Mouse (Mus musculus) forebrain, embryonic 10.5 days (tissue): ENCODE measurements around the gene Eaf1. TPM values are rescaled to one million over a fixed set of nuclear protein-coding genes. Genes with fewer than 3 reads are reported as not detected.
A peak's percentile ranks its signal among the peaks of the same experiment; 100 is the strongest.

ENCODE experiments used
- DNase-seq: peaks from one replicate; pipeline ENCODE4 v3.0.0-alpha.2; 2017; ENCODE audit warnings: low spot score; ENCODE audit errors: extremely low spot score
- H3K27ac ChIP-seq: fragments of 300-500 bp; sonication (generic); 2 replicates; pipeline ENCODE4 v1.5.1; 2016; ENCODE audit warnings: mild to moderate bottlenecking
- H3K27me3 ChIP-seq: fragments of 300-500 bp; sonication (generic); 2 replicates; pipeline ENCODE4 v1.6.1; 2016; ENCODE audit warnings: mild to moderate bottlenecking; ENCODE audit not compliant: poor library complexity, severe bottlenecking
- H3K36me3 ChIP-seq: fragments of 300-500 bp; sonication (generic); replicated peaks from 2 replicates; pipeline ENCODE4 v1.6.1; 2016; ENCODE audit warnings: mild to moderate bottlenecking, moderate library complexity
- H3K4me1 ChIP-seq: fragments of 300-500 bp; sonication (generic); 2 replicates; pipeline ENCODE4 v1.6.1; 2016
- H3K4me3 ChIP-seq: fragments of 300-500 bp; sonication (generic); 2 replicates; pipeline ENCODE4 v1.5.1; 2016; ENCODE audit warnings: mild to moderate bottlenecking, moderate library complexity
- H3K9me3 ChIP-seq: fragments of 300-500 bp; sonication (generic); 2 replicates; pipeline ENCODE4 v1.6.1; 2016; ENCODE audit warnings: mild to moderate bottlenecking, moderate library complexity
- WGBS: fragments of 180-500 bp; shearing (Covaris S2); methylation state at CpG from one replicate; pipeline ENCODE4 v1.1.7; 2016; 5-methylcytosine and 5-hydroxymethylcytosine counted together
- polyA plus RNA-seq: library from polyadenylated mRNA; unstranded; fragments of >200 nt; fragmentation: Nextera tagmentation; extraction: Ambion mirVana; gene quantifications from 2 replicates; pipeline ENCODE4 v1.2.1, GENCODE M21; 2016

Eaf1 gene
- polyA plus RNA-seq, 1 experiment from 2014 or later, result 28.4 TPM

DNA sequence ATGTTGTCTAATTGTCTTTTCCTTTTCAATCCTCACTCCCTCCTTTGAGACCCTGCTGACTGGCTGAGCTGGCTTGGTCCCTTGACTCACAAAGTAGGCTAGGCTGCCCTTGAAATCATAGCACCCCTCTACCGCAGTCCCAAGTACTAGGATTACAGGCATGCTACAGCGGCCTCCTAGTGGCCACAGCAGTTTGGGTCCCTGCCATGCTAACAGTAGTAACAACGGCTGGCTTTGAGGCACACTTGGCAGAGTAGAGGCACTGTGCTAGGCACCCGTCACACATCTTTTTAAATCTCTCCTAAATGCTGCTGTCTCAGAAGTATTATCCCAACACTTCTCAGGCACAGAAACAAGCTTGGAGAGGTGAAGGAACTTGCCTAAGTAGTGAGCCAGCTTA is 7.7 kb upstream of the Eaf1 start:
- H3K27ac ChIP-seq, result no peak overlapping the region
- no peaks in the 10 kb centered on the region for H3K4me1 ChIP-seq
- DNase-seq, result no peak
- no peaks in the 10 kb centered on the region for H3K9me3 ChIP-seq
- H3K4me3 ChIP-seq, result no peak overlapping the region
- no peaks in the 10 kb centered on the region for H3K27me3 ChIP-seq
- H3K36me3 ChIP-seq, result peaks cover 97% of the 10 kb centered on the region
- WGBS, result 86% methylated on average over 4 of the region's 4 CpGs

DNA sequence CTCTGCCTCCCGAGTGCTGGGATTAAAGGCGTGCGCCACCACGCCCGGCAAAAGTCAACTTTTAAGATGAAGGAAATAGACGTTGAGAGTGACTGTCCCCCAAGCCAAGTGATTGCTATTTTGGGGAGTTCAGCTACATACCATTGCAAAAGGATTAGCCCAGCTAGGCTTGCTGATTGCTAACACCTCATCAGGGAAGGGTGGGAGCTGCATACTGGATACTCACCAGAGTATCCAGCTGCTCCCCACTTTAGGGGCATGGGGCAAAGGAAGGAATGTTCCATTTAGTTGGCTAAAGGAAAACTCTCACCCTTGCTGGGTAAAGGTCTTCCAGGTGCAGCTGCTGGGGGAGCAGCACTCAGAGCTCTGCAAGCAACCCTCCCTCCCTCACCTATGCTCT is 6.1 kb upstream of the Eaf1 start:
- DNase-seq, result no peak
- 95% methylated on average over 6 of the region's 6 CpGs for WGBS
- peaks cover 96% of the 10 kb centered on the region for H3K36me3 ChIP-seq
- H3K4me1 ChIP-seq, result peaks cover under 1% of the 10 kb centered on the region
- no peak overlapping the region for H3K4me3 ChIP-seq
- H3K27me3 ChIP-seq, result no peaks in the 10 kb centered on the region
- H3K27ac ChIP-seq, result no peak overlapping the region
- H3K9me3 ChIP-seq, result no peaks in the 10 kb centered on the region

DNA sequence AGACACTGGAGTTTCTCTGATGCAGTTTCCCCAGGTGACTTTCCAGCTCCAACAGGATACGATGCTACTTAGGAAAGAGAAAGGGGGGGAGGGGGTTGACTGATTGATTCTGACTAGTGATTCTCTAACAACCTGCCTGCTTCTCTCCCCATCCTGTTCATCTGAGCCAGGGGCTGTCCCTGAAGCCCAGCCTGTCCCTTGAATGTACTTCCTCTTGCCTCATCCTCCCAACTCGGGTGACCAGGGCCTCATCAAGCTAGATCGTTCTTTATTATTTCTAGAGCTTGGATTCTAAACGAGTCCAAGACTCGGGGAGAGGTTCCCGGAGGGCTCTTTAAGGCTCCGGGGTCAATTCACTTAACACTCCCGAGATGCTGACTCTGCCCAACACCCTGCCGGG is 298 bp upstream of the Eaf1 start:
- WGBS, result 52% methylated on average over 9 of the region's 9 CpGs
- H3K4me1 ChIP-seq, result peaks cover 33% of the 10 kb centered on the region
- peak overlapping the region; percentile 94 for H3K4me3 ChIP-seq
- peak overlapping the region; percentile 95 for H3K27ac ChIP-seq
- DNase-seq, result no peak
- no peaks in the 10 kb centered on the region for H3K9me3 ChIP-seq
- peaks cover 56% of the 10 kb centered on the region for H3K36me3 ChIP-seq
- H3K27me3 ChIP-seq, result no peaks in the 10 kb centered on the region

DNA sequence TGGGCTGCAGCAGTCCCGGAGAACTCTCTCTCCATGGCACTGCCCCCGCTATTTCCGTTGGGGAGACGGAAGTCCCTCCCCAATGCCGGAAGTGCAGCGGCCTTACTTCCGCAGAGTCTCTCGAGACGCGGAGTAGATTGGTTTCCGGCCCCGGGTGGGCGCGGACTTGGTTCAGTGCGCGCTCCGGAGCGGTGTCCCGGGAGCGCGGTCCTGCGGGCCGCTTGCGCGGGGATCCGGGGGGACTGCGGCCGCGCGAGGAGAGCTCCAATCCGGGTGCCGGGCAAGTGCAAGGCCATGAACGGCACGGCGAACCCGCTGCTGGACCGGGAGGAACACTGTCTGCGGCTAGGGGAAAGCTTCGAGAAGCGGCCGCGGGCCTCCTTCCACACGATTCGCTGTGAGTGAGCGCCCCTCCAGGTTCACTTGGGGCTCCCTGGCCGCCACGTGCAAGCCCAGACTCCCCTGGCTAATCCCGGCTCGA is 816 bp downstream of the Eaf1 start, which contains the start of gene Mettl6:
Mettl6 (minus strand) TSS at position 66 of the 481 bp plus-strand sequence.
- under 1% methylated on average over 49 of the region's 49 CpGs for WGBS
- H3K27me3 ChIP-seq, result no peaks in the 10 kb centered on the region
- DNase-seq, result peak; percentile 88
- peaks cover 56% of the 10 kb centered on the region for H3K36me3 ChIP-seq
- H3K4me3 ChIP-seq, result peak within 1 kb of the TSS; percentile 94
- H3K27ac ChIP-seq, result peak within 1 kb of the TSS; percentile 95
- peaks cover 33% of the 10 kb centered on the region for H3K4me1 ChIP-seq
- no peaks in the 10 kb centered on the region for H3K9me3 ChIP-seq

DNA sequence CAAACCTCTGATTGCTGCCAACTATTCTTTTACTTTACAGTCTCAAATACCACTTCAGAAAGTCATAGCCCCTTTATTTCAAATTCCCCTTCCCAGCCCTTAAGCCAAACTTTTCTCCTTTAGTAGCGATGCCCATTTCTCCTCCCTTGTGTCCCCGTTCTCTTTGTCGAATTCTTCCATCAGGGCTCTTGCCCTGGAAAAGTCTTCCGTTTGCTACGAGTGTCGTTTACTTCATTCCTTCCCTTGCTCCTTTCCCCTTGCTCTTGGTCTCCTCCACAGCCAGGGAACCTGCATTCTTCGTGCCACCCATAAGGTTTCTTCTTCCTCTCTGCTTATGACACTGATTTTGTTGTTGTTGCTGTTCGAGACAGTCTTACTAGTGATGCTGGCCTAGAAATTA is 1.3 kb downstream of the Eaf1 start:
- WGBS, result 8% methylated on average over 8 of the region's 8 CpGs

DNA sequence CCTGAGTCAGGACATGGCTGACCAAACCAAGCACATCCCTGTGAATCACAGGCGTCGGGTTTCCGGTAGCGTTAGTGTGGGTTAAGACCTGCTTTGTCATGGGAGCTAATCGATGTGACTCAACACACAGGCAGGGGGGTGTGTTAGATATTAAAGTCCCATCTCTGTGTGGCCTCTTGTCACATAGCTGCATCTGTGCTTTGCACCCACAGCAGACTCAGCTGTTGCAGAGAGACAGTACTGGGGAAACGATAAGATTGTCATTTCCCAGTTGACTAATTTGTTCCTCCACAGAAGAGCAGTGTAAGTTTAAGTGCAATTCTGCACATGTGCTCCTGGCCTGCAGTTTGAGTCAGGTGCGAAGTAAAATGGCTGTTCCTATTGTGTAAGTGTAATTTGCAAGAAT is 2.0 kb downstream of the Eaf1 start:
- DNase-seq, result no peak

More for the DNA sequence above, 1.3 kb downstream of the Eaf1 start:
- Histone ChIP-seq H3K36me3 (peaks cover 58% of the 10 kb centered on the region), H3K27me3 (no peaks in the 10 kb centered on the region), H3K4me1 (peaks cover 33% of the 10 kb centered on the region), H3K9me3 (no peaks in the 10 kb centered on the region), H3K27ac (peak overlapping the region; percentile 95), H3K4me3 (peak overlapping the region; percentile 94)
- no peak for DNase-seq

DNA sequence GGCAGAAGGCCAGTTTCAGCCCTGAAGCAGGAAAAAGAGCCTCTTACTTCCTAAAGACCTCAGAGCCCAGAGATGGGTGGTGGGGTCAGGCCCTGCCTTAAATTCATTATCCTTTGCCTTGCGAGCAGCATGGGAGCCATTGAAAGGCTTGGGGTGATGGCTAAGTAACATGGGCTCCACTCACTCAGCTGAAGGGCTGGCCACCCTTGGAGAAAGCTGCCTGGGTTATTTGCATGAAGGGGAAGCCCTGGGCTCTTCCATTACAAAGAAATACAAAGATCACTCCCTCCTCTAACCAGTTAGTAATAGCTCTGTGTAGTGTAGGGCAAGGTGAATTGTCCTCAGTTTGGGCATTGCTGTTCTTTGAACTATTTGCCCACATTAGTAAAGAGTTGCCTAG is 5.3 kb downstream of the Eaf1 start:
- DNase-seq, result no peak
- Histone ChIP-seq H3K36me3 (peaks cover 71% of the 10 kb centered on the region), H3K27me3 (no peaks in the 10 kb centered on the region), H3K27ac (no peak overlapping the region), H3K4me3 (no peak overlapping the region), H3K9me3 (no peaks in the 10 kb centered on the region), H3K4me1 (peaks cover 19% of the 10 kb centered on the region)
- 86% methylated on average over 1 of the region's 1 CpGs for WGBS

More for the DNA sequence above, 2.0 kb downstream of the Eaf1 start:
- WGBS, result 69% methylated on average over 7 of the region's 7 CpGs
- H3K4me3 ChIP-seq, result peak overlapping the region; percentile 94
- 0 out of 2 replicates have a peak overlapping the region, but pooled peaks have one; percentile 95 for H3K27ac ChIP-seq
- H3K36me3 ChIP-seq, result peaks cover 58% of the 10 kb centered on the region
- H3K9me3 ChIP-seq, result no peaks in the 10 kb centered on the region
- peaks cover 33% of the 10 kb centered on the region for H3K4me1 ChIP-seq
- H3K27me3 ChIP-seq, result no peaks in the 10 kb centered on the region

DNA sequence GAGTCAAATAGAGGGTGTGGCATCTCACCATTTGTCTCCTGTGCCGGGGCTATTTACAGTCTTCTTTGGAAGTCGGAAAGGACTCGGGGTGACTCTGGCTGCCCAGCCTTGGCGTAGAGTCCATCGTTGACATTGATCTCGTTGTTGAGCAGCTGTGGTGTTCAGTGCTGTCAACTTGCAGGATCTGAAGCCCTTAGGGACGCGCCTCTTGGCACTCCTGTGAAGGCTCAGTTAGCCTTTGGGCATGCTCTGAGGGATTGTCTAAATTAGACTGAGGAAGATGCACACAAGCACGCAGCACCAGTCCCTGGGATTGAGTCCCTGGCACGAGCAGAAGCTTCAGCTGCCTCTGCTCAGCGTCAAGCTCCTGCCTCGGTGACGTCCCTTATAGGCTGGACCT is 9.2 kb downstream of the Eaf1 start:
- H3K27ac ChIP-seq, result no peak overlapping the region
- H3K27me3 ChIP-seq, result no peaks in the 10 kb centered on the region
- no peak for DNase-seq
- peaks cover 100% of the 10 kb centered on the region for H3K36me3 ChIP-seq
- H3K4me1 ChIP-seq, result no peaks in the 10 kb centered on the region
- no peak overlapping the region for H3K4me3 ChIP-seq
- H3K9me3 ChIP-seq, result no peaks in the 10 kb centered on the region
- 96% methylated on average over 13 of the region's 13 CpGs for WGBS

DNA sequence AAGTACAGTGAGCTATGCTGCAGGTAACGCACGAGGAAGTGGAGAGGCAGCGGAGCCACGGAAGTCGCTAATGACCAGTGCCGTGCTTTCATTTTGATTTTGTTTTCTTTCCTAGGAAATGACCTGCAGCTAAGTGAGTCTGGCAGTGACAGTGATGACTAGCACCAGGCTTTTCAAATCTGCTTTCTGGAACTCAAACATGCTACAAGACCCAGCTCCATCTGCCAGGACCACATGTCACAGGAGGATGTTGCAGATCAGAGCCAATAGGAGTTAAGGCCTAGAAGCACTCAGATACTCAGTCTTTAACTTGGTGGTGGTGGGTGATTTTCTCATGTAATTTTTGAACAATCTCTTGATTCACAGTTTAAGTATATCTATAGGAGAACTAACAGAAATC is 12.3 kb downstream of the Eaf1 start:
- no peak overlapping the region for H3K4me3 ChIP-seq
- H3K27me3 ChIP-seq, result no peaks in the 10 kb centered on the region
- DNase-seq, result no peak
- no peaks in the 10 kb centered on the region for H3K9me3 ChIP-seq
- no peaks in the 10 kb centered on the region for H3K4me1 ChIP-seq
- H3K27ac ChIP-seq, result no peak overlapping the region
- 97% methylated on average over 6 of the region's 6 CpGs for WGBS
- peaks cover 96% of the 10 kb centered on the region for H3K36me3 ChIP-seq

DNA sequence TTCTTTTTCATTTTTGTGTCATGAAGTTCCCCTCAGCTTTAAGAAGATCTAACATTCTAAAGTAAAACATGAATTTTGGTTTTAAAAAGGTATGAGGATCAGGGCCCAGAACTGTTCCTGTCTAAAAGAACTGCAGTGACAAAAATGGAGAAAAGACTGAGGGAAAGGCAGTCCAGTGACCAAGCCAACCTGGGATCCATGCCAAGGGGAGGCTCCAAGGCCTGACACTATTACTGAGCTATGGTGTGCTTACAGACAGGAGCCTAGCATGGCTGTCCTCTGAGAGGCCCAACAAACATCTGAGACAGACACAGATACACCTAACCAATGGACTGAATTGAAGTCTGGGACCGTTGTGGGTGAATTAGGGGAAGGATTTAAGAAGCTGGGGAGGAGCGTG is 15.7 kb downstream of the Eaf1 start:
- H3K4me3 ChIP-seq, result no peak overlapping the region
- no peaks in the 10 kb centered on the region for H3K27me3 ChIP-seq
- DNase-seq, result no peak
- 95% methylated on average over 2 of the region's 2 CpGs for WGBS
- no peak overlapping the region for H3K27ac ChIP-seq
- peaks cover 7% of the 10 kb centered on the region; the same call in 1 of the 2 replicates for H3K9me3 ChIP-seq
- H3K4me1 ChIP-seq, result no peaks in the 10 kb centered on the region
- H3K36me3 ChIP-seq, result peaks cover 71% of the 10 kb centered on the region

DNA sequence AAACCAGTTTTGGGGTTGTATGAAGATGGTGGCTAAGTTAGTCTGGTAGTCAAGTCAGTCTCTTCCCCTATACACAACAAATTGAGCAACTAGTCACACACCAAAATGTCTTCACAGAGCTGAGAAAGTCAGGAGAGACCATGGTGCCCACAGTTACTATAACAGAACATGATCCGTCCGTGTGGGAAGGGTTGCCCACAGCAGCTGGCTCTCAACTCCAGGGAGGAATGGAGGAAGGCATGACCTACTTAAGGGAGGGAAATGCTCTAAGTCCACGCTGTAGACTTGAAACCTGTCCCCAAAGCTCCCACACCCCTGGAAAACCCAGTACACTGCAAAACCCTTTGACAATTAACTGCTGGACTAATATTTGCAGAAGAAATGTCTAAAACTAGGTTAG is 16.1 kb downstream of the Eaf1 start:
- 93% methylated on average over 3 of the region's 3 CpGs for WGBS
- Histone ChIP-seq H3K27me3 (no peaks in the 10 kb centered on the region), H3K4me3 (no peak overlapping the region), H3K36me3 (peaks cover 67% of the 10 kb centered on the region), H3K27ac (no peak overlapping the region), H3K9me3 (peaks cover 7% of the 10 kb centered on the region; the same call in 1 of the 2 replicates), H3K4me1 (no peaks in the 10 kb centered on the region)
- DNase-seq, result no peak

DNA sequence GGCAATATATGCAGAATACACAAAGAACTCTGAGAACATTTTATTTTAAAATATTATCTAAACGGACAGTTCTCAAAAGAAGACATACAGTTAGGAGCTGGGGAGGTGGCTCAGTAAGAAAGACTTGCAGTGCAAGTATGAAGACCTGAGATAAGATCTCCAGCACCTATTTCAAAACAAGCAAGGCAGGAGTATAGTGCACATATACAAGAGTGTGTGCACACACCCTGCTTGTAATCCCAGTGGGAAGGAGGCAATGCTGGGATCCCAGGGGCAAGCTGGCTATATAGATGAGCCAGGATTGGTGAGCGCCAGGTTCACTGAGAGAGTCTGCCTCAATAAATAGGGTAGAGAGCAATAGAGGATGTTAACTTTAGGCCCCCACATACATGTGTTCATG is 21.7 kb downstream of the Eaf1 start:
- peaks cover 12% of the 10 kb centered on the region for H3K36me3 ChIP-seq
- H3K27me3 ChIP-seq, result no peaks in the 10 kb centered on the region
- DNase-seq, result no peak
- H3K4me3 ChIP-seq, result no peak overlapping the region
- peaks cover 7% of the 10 kb centered on the region; the same call in 1 of the 2 replicates for H3K9me3 ChIP-seq
- H3K4me1 ChIP-seq, result peaks cover 16% of the 10 kb centered on the region
- WGBS, result 95% methylated on average over 2 of the region's 2 CpGs
- no peak overlapping the region for H3K27ac ChIP-seq

DNA sequence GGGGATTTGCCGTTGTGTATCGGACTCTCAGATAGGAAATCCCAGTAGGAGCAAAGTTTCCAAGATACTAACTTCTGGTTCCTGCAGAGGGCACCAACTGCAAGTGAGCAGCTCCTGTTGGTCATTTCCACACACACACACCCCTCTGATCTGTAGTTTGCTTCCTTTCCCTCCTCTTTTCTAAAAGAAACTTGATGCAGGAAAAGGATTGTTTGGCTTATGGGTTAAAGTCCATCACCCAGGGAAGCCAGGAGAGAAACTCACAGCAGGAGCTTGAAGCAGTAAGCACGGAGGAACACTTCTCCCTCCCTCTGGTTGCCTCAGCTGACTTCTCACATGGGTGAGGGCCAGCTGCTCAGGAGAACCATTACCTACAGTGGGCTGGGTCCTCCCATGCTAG is 25.0 kb downstream of the Eaf1 start:
- 55% methylated on average over 3 of the region's 3 CpGs for WGBS
- DNase-seq, result no peak

DNA sequence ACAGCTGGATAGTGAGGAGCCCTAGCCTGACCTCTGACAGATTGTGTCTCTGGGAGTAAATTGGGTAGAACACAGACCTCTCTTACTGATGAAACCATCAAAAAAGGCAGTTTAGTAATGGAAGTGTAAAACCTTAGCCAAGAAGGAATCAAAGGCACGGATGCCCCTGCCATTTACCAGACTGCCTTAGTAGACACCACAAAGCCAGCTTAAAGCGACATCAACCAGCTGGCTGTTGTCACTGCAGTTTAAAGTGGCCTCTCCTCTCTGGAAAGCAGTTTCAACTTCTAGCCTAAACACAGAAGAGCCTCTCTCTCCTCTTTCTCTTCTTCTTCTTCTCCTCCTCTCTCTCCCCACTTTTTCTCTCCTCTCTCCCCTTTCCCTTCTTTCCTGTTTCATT is 27.1 kb downstream of the Eaf1 start:
- no peak overlapping the region for H3K4me3 ChIP-seq
- H3K36me3 ChIP-seq, result no peaks in the 10 kb centered on the region
- H3K27ac ChIP-seq, result no peak overlapping the region
- no peaks in the 10 kb centered on the region for H3K27me3 ChIP-seq
- H3K9me3 ChIP-seq, result no peaks in the 10 kb centered on the region
- WGBS, result 79% methylated on average over 2 of the region's 2 CpGs
- no peak for DNase-seq
- H3K4me1 ChIP-seq, result peaks cover 16% of the 10 kb centered on the region

More for the DNA sequence above, 25.0 kb downstream of the Eaf1 start:
- H3K4me1 ChIP-seq, result peaks cover 16% of the 10 kb centered on the region
- H3K27me3 ChIP-seq, result no peaks in the 10 kb centered on the region
- peaks cover 6% of the 10 kb centered on the region; the same call in 1 of the 2 replicates for H3K9me3 ChIP-seq
- no peak overlapping the region for H3K27ac ChIP-seq
- H3K36me3 ChIP-seq, result peaks cover 1% of the 10 kb centered on the region; the same call in 1 of the 2 replicates
- no peak overlapping the region for H3K4me3 ChIP-seq
